Mouse (Mus musculus): ENCODE measurements around the gene Rbm6. TPM values are rescaled to one million over a fixed set of nuclear protein-coding genes. Genes with fewer than 3 reads are reported as not detected.

Rbm6 gene
- total RNA-seq, 2 experiments from 2014 or later: 55.9 to 117 TPM

DNA sequence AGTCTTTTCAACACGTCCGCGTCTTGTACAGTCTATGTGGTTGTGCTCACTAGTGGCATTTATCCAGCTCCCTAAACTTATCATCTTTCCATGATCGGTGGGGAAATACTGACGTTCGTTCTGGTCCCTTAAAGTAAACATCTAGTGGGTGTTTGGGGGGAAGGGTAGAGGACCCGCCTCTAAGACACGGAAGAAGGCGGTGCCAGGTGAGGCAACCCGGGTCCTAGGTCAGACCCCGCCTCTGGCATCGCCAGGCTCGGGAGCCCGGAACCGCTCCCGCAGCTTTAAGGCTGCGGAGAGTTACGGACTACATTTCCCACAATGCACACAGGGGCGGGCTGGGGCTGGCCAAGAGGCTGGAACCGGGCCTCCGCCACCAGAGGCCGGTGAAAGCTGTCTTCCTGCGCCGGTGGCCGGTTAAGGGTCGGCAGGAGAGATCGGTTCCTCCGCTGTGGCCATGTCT lies 14.8 kb upstream of the Rbm6 start, which contains the start of gene Mon1a:
TSS of gene Mon1a (plus strand) at position 348 of the 463 bp plus-strand sequence.
- ATAC-seq (ENCODE audit: poor library complexity, severe bottlenecking): peak; percentile 99

DNA sequence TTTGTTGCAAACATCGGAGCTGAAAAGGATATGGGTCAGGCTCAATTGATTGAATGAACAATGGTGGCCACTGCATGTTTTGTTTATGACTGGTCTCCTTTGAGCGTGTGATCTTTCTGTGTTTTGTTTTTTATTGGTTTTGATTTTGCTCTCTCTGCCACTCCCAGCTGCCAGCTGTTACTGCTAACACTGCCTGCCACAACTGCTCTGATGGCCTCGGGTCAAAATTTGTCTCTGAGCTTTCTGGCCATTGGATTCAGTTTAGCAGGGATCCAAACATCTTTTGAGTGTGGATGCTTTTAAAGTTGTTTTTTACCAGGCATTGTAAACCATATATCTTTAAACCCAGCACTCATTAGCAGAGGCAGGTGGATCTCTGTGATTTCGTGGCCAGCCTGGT lies 7.4 kb upstream of the Rbm6 start:
- ATAC-seq (ENCODE audit: poor library complexity, severe bottlenecking): no peak

DNA sequence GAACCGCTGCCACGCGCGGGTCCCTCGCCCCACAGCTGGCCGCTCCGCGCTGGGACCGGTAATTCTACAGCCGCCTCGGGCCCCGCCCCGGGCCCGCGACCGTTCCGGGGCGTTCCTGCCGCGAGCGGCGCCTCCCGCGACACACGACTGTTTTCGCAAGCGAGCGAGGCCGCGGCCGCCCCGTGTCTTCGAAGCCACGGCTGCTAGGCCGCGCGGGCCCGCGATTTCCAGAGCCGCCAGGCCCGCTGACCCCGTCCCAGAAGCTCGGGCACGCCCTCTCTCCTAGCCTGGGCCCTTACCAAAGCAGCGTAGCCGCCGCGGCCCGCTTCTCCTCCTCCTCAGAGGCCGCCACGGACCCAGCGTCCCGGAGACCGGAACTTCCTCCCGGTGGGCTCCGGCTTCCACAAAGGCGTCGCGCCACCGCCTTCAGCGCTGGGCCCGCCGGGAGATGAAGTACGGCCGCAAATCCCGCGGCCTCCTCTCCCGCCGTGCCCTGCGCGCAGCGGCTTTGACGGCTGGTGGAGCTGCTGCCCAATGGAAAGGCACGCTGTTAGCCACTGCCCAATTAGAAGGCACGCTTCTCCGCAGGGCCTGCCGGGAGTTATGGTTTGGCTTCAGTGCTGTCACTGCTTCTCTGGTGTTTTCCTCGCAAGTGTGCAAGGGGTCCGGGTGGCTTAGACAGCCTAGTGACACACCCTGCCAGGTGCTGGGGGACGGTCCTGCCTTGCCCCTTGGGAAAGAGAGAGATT lies 513 bp downstream of the Rbm6 start:
- ATAC-seq (ENCODE audit: poor library complexity, severe bottlenecking): peak; percentile 99

GRCm38 (mm10) chr9:107866081-107866480 lies 7.0 kb downstream of the Rbm6 start:
- ATAC-seq (ENCODE audit: poor library complexity, severe bottlenecking): no peak

DNA sequence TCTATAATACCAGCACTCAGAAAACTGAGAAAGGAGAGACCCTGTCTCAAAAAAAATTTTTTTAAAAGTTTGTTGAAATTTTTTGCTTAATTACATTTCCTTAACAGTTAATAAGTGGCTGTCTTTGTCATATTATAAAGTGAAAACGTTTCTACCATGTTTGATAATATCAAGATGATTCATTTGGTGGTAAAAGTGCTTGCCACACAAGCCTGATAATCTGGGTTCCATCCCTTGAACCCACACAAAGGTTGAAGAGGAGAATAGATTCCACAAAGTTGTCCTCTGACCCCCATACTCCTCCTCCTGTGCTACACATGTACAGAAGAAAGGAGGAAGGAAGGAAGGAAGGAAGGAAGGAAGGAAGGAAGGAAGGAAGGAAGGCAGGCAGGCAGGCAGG lies 8.5 kb downstream of the Rbm6 start:
- ATAC-seq (ENCODE audit: poor library complexity, severe bottlenecking): no peak

DNA sequence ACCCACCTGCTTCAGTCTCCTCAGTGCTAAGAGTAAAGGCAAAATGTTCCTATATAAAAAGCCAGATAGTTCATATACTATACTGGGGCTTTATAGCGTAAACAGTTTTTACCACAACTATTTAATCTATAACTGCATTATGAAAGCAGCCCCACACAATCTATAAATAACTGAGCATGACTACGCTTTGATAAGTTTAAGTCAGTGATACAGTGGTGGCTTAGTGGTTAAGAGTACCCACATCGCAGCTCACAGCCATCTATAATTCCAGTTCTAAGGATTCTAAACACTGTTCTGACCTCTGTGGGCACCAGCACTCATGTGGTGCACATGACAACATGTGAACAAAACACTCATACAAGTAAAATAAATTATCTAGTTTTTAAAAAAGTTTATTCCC lies 14.7 kb downstream of the Rbm6 start:
- ATAC-seq (ENCODE audit: poor library complexity, severe bottlenecking): no peak

GRCm38 (mm10) chr9:107848922-107849321 lies 24.1 kb downstream of the Rbm6 start:
- no peak for ATAC-seq (ENCODE audit: poor library complexity, severe bottlenecking)

GRCm38 (mm10) chr9:107842709-107843108 lies 30.3 kb downstream of the Rbm6 start:
- ATAC-seq (ENCODE audit: poor library complexity, severe bottlenecking): no peak

GRCm38 (mm10) chr9:107838869-107839268 lies 34.2 kb downstream of the Rbm6 start:
- no peak for ATAC-seq (ENCODE audit: poor library complexity, severe bottlenecking)

DNA sequence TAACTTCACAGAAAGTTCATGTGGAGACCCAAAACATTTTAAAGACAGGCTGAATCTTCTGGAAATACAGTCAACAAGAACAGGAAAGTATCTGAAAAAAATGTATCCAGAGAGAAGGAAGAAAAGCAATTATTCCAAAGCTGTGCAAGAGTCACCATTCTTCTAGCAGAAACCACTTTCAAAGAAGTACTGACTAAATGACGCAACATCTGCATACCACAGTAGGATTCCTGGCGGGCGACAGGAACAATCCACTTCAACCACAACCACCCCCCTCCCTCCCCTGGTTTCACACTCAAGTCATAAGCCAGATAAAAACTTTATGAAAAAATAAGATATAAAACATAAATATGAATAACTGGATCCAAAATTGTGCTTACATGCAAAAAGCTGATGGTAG lies 39.2 kb downstream of the Rbm6 start:
- ATAC-seq (ENCODE audit: poor library complexity, severe bottlenecking): no peak

- ATAC-seq (ENCODE audit: poor library complexity, severe bottlenecking): no peak
Measured at GRCm38 (mm10) chr9:107831765-107832164, 41.3 kb downstream of the Rbm6 start.

- no peak for ATAC-seq (ENCODE audit: poor library complexity, severe bottlenecking)
Measured at GRCm38 (mm10) chr9:107812132-107812531, 60.9 kb downstream of the Rbm6 start.

DNA sequence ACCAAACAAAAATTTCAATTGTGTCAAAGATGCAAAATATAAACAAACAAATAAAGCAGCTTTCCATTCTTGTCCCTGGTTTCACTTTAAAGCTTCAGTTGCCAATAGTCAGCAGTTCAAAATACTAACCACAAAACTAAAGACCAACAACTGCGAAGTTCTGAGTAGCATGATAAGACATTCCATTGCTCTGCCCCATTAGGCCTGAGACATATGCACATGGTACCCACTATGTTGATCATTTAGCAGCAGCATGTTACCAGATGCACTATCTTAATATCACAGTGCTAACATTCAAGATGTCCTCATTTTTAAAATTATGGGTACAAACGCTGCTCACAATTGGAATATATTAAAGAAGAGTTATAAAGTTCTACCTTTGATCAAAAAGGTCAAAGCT lies 62.1 kb downstream of the Rbm6 start:
- ATAC-seq (ENCODE audit: poor library complexity, severe bottlenecking): no peak

- no peak for ATAC-seq (ENCODE audit: poor library complexity, severe bottlenecking)
Measured at GRCm38 (mm10) chr9:107791714-107792113, 81.3 kb downstream of the Rbm6 start.

DNA sequence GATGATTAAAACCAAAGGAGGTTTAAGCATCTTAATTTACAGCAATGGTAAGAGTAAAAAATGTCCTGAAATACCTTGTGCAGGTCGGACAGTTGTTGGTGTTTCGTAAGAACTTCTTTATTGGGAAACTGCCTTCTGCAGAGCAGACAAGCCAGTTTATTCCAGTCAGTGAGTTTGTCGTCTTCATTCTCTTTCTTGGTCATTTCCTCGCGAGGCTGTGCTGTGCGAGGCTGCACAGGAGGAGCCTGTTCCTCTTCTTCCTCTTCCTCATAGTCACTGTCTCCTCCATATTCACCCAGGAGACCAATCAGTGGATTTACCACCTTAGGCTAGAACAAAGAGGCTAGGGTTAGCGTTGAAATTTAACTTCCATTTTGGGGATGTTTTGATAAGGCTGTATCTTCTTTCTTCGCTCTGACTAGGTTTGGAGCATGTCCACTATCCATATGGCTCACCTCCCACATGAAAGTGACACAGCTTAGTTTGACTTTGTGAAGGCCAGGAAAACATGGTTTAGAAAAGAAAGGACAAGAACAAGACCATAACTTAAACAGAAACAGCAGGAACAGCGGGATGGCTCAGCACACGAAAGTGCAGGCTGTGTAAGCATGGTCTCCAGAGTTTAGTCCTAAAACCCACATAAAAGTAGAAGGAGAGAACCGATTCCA lies 90.4 kb downstream of the Rbm6 start:
- ATAC-seq (ENCODE audit: poor library complexity, severe bottlenecking): no peak

DNA sequence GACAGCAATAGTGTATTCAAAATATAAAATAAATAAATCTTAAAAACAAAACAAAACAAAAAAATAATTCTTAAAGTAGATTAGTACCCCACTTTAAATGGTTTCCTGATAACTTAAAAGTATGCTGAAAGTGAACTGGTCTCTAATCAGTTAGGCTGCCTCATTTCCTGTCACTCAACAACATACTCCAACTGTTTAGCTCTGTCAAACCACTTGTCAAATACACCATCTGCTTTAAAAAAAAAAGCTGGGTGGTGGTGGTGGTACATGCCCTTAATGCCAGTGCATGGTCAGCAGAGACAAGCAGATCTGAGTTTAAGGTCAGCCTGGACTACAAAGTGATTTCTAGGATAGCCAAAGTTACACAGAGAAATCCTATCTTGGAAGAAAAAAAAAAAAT lies 96.2 kb downstream of the Rbm6 start:
- no peak for ATAC-seq (ENCODE audit: poor library complexity, severe bottlenecking)

DNA sequence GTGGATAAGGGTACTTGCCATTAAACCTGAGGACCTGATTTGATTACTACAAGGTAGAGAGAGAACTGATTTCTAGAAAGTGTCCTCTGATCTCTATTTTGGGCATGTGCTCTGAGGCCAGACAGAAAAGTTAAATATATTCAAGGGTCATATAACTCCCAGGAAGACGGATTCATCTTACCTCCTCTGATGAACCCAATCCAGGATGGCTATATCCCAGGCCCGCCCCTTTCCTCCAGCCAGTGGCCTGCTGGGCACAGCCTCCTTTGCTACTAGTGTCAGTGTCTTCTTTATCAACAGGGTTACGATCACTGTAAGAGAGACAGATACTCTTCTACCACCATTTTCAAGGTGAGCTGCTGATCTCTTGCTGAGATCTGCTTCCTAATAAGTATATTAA lies 98.6 kb downstream of the Rbm6 start:
- ATAC-seq (ENCODE audit: poor library complexity, severe bottlenecking): no peak

DNA sequence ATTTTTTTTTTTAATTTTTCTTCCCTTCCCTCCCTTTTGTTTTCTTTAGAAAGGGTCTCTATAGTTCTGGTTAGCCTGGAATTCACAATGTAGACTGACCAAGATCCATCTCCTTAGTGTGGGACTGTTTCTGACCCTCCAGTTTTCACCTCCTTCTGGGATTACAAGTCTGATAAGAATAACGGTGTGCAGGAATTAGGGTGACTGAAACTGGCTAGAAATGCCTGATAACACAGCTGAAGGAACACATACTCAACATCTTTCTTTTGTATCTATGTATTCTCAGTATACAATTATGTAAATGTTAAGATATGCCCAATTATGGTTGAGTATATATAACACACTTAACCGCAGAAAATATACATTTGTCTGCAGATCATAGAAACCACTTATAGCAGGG lies 101.3 kb downstream of the Rbm6 start:
- ATAC-seq (ENCODE audit: poor library complexity, severe bottlenecking): no peak

DNA sequence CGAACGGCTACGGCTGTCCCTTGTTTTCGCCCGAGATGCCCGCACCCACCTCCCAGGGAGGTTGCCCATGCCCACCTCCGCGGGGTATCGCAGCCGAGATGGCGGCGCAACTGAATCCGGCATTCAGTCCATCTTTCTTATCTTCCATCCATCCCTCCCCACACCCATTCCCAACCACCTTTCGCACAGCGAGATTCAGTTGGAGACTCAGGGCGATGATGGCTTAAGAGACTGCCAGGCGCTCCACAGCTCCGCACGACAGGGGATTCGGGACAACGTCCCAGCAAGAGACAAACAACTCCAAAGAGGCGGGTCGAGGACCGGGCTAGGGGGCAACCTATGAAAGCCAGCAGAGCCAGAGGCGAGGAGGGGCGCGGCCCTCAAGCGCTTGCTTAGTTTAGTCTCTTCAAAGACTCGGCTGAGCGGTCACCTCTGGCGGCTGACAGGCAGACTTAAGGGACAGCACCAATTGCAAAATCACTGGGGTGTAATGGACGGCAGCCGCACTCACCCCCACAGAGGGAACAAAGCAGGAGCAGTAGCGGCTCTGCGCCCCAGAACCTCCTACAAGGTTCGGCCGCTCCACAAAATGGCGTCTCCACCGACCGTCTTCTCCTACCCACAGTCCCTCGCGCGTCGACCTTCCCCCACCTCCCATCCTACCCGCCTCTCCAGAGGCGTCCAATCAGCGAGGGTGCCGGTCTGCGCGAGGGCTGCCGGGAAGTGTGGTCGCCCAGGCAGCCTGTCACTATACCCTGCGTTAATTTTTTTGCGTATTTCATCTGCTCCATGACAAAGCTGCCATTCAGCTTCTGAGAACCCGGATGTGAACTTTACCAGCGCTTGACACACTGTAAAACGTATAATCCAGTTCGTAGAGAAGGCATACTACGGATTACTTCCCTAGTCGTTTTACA lies 102.4 kb downstream of the Rbm6 start, which contains the start of gene Rbm5:
TSS of gene Rbm5 (minus strand) at position 623 of the 917 bp plus-strand sequence.
- peak; percentile 99 for ATAC-seq (ENCODE audit: poor library complexity, severe bottlenecking)

- ATAC-seq (ENCODE audit: poor library complexity, severe bottlenecking): no peak
Measured at GRCm38 (mm10) chr9:107770037-107770373, 103.0 kb downstream of the Rbm6 start.

DNA sequence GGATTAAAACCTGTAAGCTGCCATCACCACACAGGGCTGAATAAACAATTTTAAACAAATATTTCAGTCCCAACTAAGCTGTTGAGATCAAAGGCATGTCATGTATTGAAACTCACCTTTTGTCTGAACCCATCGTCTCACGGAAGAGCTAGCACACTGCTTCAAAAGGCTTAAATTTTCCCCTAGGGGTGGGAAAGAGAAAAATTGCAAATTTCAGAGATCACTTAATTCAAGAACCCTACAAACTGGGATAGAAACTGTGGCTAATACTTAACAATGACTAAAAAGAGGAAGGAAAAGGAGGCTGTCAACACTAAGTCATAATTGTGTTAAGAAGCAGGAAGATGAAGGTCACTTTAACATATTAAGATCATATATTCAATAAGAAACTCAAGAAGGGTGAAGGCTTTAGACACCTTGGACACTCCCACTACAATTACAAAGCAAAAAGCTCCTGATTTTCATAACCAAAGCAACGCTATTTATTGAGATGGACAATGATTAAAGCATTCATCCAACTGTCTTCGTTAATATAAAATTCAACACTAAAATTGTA lies 103.5 kb downstream of the Rbm6 start:
- ATAC-seq (ENCODE audit: poor library complexity, severe bottlenecking): no peak

Data from megakaryocyte, adult 5-6 weeks (primary cell).